Mouse (Mus musculus) thymus, adult 18-20 months (tissue): ENCODE results near the gene Slc2a4.

Experiments
- DNase-seq, 2 experiments: peaks; one replicate each; pipeline ENCODE4 v3.0.0; 2022; ENCODE audit warnings: mixed read lengths in 2 of 2

The Slc2a4 gene

DNA sequence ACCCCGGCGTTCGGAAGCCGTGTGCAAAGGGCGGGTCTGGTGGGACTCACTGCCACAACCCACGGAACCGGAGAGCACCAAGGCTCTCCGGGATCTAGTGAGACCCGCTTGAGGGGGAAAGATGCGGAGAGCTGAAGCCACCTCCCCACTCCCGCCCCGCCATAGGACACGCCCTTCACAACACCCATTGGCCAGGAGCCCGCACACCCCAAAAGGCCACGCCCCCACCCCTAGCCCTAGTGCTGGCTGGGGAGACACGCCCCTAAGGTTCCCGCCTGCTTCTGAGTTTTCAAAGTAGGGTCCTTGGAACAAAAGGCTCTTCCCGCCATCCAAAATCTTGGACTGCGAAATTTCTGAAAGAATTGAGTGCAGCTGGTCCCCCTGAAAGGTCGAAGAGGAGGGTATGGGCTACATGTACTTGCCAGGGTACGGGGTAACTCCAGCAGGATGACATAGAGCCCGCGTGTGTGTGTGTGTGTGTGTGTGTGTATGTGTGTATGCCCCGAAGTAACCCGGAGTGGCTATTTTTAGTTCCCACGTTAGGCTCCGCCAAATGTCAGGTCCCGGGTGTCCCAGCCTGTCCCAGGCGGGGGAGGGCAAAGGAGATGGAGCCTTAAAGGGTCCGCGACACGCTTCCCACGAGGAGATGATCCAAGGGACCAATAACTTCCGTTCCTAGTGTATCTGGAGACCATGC is at the start of gene Slc2a4:
Slc2a4 (minus strand) TSS at position 123 of the 697 bp plus-strand sequence.
- peak; percentile 87 to 88 for DNase-seq

GRCm38 (mm10) chr11:69997070-69997509 is 49.1 kb upstream of the Slc2a4 start:
- peak; percentile 82 to 87 for DNase-seq

- DNase-seq: peak; percentile 54 to 64
These were observed 48.4 kb upstream of the Slc2a4 start for GRCm38 (mm10) chr11:69996161-69997061.

DNA sequence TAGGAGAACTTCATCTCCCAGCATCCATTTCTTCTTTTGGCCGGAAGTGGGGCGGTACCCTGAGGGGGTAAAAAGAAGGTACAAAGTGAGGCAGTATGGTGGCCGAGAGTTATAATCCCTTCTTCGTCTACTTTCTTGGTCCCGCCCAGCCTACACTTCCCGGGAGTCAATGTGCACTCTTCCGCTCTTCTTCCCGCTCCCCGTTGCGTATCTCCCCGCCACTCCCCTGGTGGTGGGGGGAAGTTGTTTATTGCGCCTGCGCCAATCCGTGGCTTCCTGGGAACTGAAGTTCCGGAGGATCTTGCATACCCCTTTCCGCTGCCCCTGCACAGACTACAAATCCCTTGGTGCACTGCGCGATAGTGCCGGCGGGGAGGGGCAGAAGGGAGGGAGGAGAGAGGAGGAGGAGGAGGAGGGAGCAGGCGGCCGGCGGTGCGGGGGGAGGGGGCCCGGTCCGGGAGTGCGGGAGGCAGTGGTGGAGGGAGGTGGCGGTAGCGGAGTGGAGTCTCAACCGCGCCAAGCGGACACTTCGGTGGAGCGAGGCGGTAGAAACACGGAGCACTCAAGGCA is 47.5 kb upstream of the Slc2a4 start, which contains the start of gene Phf23:
Phf23 (plus strand) TSS at position 387 of the 570 bp plus-strand sequence.
- DNase-seq: peak; percentile 98 to 99

DNA sequence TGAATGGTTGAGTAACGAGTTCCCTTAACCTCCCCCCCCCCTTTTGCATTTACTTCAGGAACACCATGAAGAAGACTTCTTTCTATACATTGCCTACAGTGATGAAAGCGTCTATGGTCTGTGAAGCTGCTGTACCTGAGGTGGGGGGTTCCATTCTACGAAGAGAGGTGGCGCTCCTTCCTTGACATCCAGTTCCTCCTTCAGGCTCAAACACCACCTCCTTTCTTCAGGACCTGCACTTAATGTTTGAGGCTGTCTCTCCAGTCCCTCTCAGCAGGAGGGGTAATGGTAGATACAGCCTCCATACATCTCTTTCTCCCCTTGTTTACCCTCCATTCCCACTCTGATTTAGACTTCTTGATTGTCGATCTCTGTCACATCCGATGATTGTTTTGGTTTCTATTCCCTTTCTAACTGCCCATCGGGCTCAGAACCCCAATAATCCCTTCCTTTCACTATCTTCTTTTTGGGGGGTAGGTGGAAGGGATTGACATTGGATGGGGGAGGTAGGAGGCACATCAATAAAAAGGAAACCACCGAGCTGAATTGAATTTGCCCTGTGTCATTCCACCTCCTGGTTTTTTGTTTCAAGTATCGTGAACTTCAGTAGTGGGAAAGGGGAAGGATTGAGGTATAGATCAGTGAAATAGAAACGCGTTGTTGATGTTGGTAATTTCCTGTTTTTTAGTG is 46.6 kb upstream of the Slc2a4 start:
- DNase-seq: peak in 1 of 2 experiments; percentile 19

GRCm38 (mm10) chr11:69992932-69993331 is 44.9 kb upstream of the Slc2a4 start:
- DNase-seq: no peak

GRCm38 (mm10) chr11:69992396-69992795 is 44.4 kb upstream of the Slc2a4 start:
- DNase-seq: peak in 1 of 2 experiments; percentile 18

GRCm38 (mm10) chr11:69991711-69992110 is 43.7 kb upstream of the Slc2a4 start:
- DNase-seq: no peak

DNA sequence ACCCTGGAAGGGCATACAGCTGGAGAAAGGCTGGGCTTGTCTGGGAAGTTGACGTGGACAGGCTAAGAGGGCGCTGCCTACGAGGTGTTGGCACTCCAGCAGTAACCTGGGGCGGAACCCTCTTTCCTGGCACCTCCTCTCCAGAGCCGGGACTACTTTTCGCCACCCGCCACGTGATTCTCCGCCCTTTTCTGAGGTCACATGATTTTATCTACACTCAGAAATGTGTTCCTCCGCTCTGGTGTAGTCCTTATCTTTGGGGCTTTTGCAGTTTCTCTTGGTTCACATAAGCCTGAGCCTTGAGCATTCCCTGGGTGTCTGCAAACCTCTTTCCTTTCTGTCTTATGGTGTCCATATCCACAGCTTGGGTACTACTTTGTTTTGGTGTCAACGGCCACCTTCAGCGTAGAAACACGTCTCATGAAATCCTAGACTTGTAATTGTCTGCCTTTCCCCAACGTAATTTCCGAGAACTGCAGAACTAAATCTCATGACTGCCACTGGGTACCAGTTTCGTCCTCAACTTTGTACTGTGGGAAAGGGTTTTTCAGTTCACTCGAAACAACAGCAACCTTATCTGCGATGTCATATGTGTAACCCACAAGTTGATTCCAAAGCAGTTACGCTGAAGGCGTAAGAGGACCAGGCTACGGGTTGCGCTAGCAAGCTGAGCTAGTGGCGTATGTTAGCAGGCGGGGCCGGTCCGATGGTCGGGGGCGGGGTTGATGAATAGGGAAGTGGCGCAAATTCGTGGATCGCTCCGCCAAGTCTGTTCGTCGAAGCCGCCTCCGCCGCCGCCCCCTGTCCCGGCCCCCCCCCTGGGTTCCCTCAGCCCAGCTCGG is 43.1 kb upstream of the Slc2a4 start, which contains the start of gene Gabarap:
Gabarap (plus strand) TSS at position 294 of the 842 bp plus-strand sequence.
- peak; percentile 88 to 90 for DNase-seq

DNA sequence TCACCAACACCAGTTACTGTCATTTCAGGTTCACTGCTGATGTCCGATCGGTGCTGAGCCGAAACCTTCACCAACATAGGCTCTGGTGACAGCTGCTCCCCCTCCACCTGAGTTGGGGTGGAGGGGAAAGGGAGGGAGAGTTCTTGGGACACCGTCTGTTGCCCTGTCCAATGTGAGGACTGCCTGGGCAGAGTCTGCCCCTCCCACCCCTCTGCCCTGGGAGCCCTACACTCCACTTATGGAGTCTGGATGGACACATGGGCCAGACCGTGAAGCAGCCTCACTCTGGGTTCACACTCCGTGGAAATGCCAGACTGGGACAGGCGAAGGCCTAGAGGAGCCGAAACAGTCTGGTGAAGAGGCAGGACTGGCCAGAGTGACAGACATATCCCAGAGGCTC is 42.0 kb upstream of the Slc2a4 start:
- peak in 1 of 2 experiments; percentile 9 for DNase-seq

GRCm38 (mm10) chr11:69984431-69984830 is 36.4 kb upstream of the Slc2a4 start:
- DNase-seq: no peak

- no peak for DNase-seq
These were observed 35.4 kb upstream of the Slc2a4 start for GRCm38 (mm10) chr11:69983377-69983776.

- no peak for DNase-seq
These were observed 34.9 kb upstream of the Slc2a4 start for GRCm38 (mm10) chr11:69982877-69983276.

DNA sequence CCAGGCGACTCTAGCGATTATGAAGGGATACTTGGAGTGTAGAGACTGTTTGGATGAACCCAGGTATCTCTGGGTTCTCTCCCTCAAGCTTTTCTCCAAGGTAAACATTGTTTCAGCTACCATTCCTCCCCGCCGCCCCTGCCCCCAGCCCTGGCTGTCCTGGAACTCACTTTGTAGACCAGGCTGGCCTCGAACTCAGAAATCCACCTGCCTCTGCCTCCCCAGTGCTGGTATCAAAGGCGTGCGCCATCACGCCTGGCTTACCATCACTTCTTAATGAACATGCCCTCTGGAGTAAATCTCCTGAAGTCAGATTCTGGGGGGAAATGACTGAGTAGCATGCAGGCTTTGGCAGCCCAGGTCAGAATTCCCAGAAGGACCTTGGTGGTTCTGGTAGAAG is 34.2 kb upstream of the Slc2a4 start, which contains the start of gene Elp5:
Elp5 (minus strand) TSS at position 293 of the 400 bp plus-strand sequence.
- DNase-seq: no peak

GRCm38 (mm10) chr11:69981141-69981762 is 33.3 kb upstream of the Slc2a4 start, which contains the start of gene Ctdnep1:
Gene Ctdnep1 (plus strand): TSS chr11:69981156.
- DNase-seq: no peak

- peak; percentile 83 to 90 for DNase-seq
These were observed 32.5 kb upstream of the Slc2a4 start for GRCm38 (mm10) chr11:69980196-69981140.

DNA sequence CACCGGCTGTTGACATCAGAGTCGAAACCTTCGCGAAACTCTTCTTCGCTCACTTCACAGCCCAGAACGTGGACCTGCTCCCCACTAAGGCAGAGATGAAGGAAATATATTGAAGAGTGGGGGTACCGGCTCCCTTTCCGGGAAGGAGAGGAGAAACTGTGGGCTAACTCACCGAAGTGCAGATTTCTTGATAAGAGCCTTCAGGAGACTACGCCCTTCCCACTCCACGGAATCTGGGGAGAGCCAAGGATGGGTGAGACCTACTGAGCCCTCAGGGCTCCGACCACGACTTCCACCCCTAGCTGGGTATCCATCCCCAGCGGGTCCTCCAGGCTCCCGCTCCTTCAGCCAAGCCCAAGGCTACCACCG is 31.8 kb upstream of the Slc2a4 start:
- no peak for DNase-seq

DNA sequence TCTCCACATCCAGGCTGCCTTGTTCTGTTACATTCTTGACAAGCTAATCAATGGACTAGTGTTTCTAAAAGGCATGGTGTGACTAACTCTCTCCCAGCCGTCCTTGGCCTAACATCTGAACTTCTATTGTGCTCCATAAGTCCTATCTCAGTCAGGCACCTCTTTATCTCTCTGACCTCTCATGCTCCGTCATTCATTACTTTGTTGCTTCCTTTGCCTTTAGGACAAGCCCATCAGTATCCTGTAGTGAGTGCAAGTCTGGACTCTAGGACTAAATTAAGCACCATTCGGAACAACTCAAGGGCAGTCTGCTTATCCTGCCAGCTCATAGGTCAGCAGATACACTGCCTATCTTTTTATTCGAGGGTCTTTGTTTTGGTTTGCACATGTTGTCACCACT is 28.3 kb upstream of the Slc2a4 start:
- no peak for DNase-seq

GRCm38 (mm10) chr11:69974907-69975306 is 26.9 kb upstream of the Slc2a4 start:
- DNase-seq: no peak

- DNase-seq: no peak
These were observed 22.8 kb upstream of the Slc2a4 start for GRCm38 (mm10) chr11:69970775-69971174.
